Mouse (Mus musculus): Measurements from ENCODE around the gene Snph.

Gene Snph

GRCm38 (mm10) chr2:151632159-151632814, at the start of gene Snph:
Gene Snph, minus strand, starts transcription at chr2:151632593.
- peak; percentile 78 for DNase-seq (ENCODE audit: low spot score)

- no peak for DNase-seq (ENCODE audit: low spot score)
Measured at GRCm38 (mm10) chr2:151676234-151676633, 43.8 kb upstream of the Snph start.

- no peak for DNase-seq (ENCODE audit: low spot score)
Measured at GRCm38 (mm10) chr2:151670968-151671329, 38.6 kb upstream of the Snph start.

GRCm38 (mm10) chr2:151670026-151670967, 37.9 kb upstream of the Snph start:
- no peak for DNase-seq (ENCODE audit: low spot score)

GRCm38 (mm10) chr2:151668433-151668832, 36.0 kb upstream of the Snph start, which contains the start of gene Rad21l:
Gene Rad21l, minus strand, starts transcription at chr2:151668533.
- no peak for DNase-seq (ENCODE audit: low spot score)

GRCm38 (mm10) chr2:151652053-151652452, 19.7 kb upstream of the Snph start:
- DNase-seq (ENCODE audit: low spot score): no peak

GRCm38 (mm10) chr2:151636015-151636402, 3.6 kb upstream of the Snph start:
- DNase-seq (ENCODE audit: low spot score): no peak

- DNase-seq (ENCODE audit: low spot score): no peak
Measured at GRCm38 (mm10) chr2:151635362-151636014, 3.1 kb upstream of the Snph start.

GRCm38 (mm10) chr2:151634903-151635302, 2.5 kb upstream of the Snph start:
- no peak for DNase-seq (ENCODE audit: low spot score)

GRCm38 (mm10) chr2:151632982-151633381, 589 bp upstream of the Snph start:
- no peak for DNase-seq (ENCODE audit: low spot score)

- no peak for DNase-seq (ENCODE audit: low spot score)
Measured at GRCm38 (mm10) chr2:151631406-151632158, 811 bp downstream of the Snph start.

- no peak for DNase-seq (ENCODE audit: low spot score)
Measured at GRCm38 (mm10) chr2:151629310-151629709, 3.1 kb downstream of the Snph start.

GRCm38 (mm10) chr2:151628011-151628410, 4.4 kb downstream of the Snph start:
- no peak for DNase-seq (ENCODE audit: low spot score)

- DNase-seq (ENCODE audit: low spot score): no peak
Measured at GRCm38 (mm10) chr2:151626296-151626695, 6.1 kb downstream of the Snph start.

GRCm38 (mm10) chr2:151623776-151624175, 8.6 kb downstream of the Snph start:
- DNase-seq (ENCODE audit: low spot score): no peak

GRCm38 (mm10) chr2:151616551-151617329, 15.7 kb downstream of the Snph start:
- no peak for DNase-seq (ENCODE audit: low spot score)

- peak; percentile 65 for DNase-seq (ENCODE audit: low spot score)
Measured at GRCm38 (mm10) chr2:151615779-151616178, 16.6 kb downstream of the Snph start.

- DNase-seq (ENCODE audit: low spot score): no peak
Measured at GRCm38 (mm10) chr2:151609974-151610373, 22.4 kb downstream of the Snph start.

- no peak for DNase-seq (ENCODE audit: low spot score)
Measured at GRCm38 (mm10) chr2:151608435-151608834, 24.0 kb downstream of the Snph start.

GRCm38 (mm10) chr2:151605437-151605987, 26.9 kb downstream of the Snph start:
- peak; percentile 80 for DNase-seq (ENCODE audit: low spot score)

- no peak for DNase-seq (ENCODE audit: low spot score)
Measured at GRCm38 (mm10) chr2:151603630-151604029, 28.8 kb downstream of the Snph start.
